Mouse (Mus musculus) testis, postnatal 14 days (tissue): ENCODE data around the gene Ubn2.
A peak's percentile ranks its signal among the peaks of the same experiment; 100 is the strongest.
"Not testable (repeated sequence)": the region's sequence is repeated elsewhere in the genome, so short reads cannot be mapped to it uniquely, and the experiment has no call there.

Experiments used
- DNase-seq: peaks from one replicate; pipeline ENCODE4 v3.0.0; 2021; ENCODE audit warnings: low spot score

Ubn2 gene

GRCm38 (mm10) chr6:38433261-38434033 lies at the start of gene Ubn2:
Gene Ubn2 (plus strand): TSS chr6:38433950.
- peak; percentile 98 for DNase-seq

DNA sequence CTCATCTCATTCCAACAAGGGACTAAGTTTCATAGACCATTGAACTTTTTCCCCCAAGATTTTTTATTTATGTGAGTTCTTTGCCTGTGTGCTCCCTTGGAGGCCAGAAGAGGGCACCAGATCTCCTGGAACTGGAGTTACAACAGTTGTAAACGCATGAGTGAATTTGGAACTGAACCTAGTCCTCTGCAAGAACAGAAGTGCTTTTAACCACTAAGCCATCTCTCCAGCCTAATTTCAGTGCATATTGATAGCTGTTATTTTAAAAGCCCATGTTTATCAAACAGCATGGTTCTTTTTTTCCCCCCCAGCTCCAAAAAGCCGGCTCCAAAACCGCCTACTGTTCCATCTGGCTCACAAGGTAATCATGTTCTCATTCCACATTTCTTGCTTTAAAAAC lies 44.1 kb upstream of the Ubn2 start:
- DNase-seq = no peak

- DNase-seq = peak; percentile 38
Measured at GRCm38 (mm10) chr6:38432457-38432856, 1.3 kb upstream of the Ubn2 start.

DNA sequence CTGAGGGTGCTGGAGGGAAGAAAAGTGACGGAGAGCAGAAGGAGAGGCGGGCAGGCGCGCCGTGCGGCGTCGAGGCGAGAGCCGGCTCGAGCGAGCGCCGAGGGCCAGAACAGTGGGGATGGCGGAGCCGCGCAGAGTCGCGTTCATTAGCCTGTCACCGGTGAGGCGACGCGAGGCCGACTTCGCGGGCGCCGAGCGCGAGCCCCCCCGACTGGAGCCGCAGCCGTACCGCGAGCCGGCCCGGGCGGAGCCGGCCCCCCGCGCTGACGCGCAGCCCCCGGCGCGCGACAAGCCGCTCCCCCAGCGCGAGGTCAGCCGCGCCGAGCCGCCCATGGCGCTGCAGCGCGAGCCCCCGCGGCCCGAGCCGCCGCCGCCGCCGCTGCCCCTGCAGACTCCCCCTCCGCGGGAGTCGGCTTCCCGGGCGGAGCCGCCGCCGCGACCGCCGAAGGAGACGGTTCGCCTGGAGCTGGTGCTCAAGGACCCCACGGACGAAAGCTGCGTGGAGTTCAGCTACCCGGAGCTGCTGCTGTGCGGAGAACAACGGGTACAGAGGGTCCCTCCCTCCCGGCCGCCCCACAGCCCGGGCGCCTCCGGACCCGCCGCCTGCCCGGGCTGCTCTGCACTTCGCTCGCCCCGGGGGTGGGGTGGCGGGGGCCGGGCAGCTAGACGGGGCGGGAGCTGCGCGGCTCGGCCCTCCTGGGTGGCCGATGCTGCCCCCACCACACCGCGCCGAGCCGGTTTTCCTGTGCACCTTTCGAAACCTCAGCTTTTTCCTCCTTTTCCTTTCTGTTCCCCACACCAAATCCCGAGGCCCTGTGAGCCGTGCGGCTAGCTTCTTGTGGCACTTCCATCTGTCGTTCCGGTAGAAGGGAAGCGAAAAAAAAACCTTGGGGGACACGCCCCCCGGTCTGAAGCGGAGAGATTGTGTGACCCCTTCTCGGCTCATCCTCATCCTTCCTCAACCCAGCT lies 589 bp downstream of the Ubn2 start:
- DNase-seq = peak; percentile 79

- no peak for DNase-seq
Measured at GRCm38 (mm10) chr6:38443842-38444241, 10.1 kb downstream of the Ubn2 start.

GRCm38 (mm10) chr6:38448295-38448694 lies 14.5 kb downstream of the Ubn2 start:
- DNase-seq = no peak

DNA sequence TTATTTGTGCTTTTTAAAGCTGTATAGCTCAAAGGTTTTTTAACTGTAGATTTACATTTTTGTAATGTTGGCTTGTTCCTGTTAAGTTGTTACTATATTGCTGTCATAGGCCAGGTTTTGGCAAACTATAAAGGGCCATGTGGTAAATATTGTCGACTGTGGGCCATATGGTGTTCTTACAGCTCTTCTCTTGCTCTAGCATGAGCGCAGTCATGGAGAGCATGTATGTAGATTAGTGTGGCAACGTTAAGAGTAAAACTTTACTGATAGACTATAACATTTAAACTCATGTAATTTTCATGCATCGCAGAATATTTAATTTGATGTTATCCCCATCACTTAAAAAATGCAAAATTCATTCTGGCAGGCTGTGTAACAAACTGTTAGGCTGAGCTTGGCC lies 19.3 kb downstream of the Ubn2 start:
- no peak for DNase-seq

GRCm38 (mm10) chr6:38456425-38456824 lies 22.7 kb downstream of the Ubn2 start:
- DNase-seq = not testable (repeated sequence)

DNA sequence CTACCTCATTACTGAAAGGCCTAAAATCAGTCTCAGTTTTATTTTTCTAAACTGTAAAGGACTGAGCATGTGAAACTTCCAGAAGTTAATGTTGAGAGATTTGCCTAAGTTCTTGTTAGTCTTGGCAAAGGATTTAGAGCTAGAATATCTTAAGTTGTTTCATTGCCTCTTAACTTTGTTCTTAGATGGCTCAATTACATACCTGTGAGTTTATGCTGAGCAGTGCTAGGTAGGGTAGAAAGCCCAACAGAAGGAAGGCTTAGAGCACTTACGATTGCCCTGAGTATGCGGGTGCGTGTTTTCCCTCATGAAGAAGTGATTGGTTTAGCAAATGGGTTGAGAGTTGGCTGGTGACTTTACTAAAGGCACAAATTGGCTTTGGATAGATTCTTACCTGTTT lies 24.3 kb downstream of the Ubn2 start:
- DNase-seq = no peak

DNA sequence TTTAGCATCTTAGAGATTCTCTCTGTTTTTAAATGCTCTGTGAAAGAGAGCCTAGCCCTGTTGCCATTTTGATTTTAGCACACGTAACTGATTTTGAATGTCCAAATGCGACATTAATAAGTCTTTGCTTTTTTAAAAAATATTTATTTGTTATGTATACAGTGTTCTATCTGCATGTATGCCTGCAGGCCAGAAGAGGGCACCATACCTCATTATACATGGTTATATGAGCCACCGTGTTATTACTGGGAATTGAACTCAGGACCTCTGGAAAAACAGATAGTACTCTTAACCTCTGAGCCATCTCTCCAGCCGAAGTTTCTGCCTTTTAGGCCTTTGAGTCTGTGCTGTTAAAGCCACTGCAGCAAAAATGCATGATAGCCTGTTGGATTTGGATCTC lies 35.8 kb downstream of the Ubn2 start:
- DNase-seq = no peak

DNA sequence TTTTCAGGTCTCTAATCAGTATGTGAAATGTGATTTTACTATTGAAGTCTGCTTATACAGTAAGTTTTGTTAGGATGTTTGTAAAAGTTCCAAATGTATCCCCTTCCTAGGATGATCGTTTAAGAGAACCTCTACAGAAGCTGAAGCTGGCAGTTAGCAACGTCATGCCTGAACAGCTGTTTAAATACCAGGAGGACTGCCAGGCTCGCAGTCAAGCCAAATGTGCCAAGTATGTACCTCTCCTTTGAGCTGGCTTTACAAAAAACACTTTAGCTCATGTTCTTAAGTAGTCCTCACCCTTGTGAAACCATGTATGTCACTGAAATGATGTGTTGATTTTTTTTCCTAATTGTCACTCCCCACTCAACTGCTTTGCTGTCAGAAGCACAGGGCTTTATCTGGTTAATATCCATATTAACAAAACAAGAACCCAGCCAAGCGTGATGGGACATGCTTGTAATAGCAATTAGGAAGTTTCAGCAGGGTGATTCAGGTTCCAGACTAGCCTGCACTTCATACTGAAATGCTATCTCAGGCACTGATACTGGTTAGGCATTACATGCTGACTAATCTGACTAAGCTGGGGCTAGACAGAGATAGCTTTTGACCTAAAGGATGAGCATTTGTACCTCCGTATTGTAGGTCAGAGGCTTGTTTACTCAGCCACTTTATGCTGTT lies 48.1 kb downstream of the Ubn2 start:
- DNase-seq = no peak

DNA sequence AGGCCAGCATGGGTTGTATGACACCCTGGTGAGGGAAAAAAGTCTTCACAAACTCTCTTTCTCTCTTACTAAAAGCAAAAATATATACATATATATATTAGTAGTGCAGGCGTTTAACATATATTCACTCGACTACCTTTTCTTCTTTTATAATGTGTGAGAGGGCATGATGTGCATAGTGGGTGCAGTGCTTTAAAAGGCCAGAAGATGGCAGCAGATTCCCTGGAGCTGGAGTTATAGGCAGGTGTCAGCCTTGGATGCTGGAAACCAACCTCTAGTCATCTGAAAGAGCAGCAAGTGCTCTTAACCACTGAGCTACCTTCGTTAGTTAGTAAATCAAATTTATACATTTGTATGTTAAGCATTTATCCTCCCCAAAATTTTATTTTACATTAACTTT lies 58.8 kb downstream of the Ubn2 start:
- DNase-seq = no peak

DNA sequence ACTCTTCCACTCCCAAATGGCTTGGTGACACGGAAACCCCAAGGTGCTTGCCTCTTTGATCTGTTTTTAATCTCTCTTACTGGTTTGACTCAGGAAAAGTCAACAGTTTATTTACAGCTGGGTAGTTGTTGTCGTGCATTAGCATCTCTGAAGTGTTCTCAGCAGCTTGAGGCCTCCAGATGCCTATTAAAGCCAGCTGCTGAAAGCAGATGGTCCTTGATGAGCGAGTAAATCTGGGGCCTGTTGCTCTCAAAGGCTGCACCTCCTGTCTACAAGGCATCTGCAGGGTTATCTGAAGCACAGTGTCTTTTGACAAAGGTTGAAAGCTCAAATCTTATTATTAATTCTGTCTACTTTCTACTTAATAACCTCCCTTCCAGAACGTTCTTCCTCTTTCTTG lies 61.9 kb downstream of the Ubn2 start:
- no peak for DNase-seq

DNA sequence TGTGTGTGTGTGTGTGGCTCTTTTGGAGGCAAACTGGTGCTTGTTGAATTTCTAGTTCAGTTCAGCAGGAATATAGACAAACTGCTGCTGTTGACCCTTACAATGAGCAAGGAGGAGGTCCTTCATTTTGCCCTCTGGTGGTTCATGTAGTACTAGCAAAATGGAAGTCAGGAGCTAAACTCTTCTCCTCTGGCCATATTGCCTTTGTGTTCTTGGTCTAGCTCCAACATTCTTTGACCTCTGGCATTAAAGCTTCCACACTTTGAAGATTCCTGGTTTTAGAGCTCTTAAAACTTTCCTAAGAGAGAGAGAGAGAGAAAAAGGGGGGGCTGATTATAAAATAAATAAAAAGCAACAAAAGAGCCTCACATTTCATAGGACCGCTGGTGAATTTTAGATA lies 78.3 kb downstream of the Ubn2 start:
- no peak for DNase-seq

DNA sequence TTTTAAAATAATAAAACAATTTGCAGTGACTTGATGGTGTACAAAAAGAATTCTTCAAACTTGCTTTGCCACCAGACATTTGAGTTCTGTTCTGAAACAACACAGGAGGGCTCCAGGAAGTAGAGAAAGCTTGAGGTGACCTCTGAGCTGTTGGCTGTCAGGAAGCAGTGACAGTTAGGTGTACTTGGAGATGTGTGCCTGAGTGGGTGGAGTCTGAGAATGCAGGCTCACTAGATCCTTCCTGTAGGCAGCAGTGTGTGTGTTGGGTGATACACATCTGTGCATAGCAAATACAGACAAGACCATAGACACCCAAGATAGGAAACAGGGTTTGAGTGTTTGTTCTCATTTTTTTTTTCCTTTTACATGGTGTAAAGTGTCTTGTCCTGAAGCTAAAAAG lies 79.1 kb downstream of the Ubn2 start:
- DNase-seq = no peak

- DNase-seq = no peak
Measured at GRCm38 (mm10) chr6:38515201-38515600, 81.5 kb downstream of the Ubn2 start.

- no peak for DNase-seq
Measured at GRCm38 (mm10) chr6:38523851-38524250, 90.1 kb downstream of the Ubn2 start.

DNA sequence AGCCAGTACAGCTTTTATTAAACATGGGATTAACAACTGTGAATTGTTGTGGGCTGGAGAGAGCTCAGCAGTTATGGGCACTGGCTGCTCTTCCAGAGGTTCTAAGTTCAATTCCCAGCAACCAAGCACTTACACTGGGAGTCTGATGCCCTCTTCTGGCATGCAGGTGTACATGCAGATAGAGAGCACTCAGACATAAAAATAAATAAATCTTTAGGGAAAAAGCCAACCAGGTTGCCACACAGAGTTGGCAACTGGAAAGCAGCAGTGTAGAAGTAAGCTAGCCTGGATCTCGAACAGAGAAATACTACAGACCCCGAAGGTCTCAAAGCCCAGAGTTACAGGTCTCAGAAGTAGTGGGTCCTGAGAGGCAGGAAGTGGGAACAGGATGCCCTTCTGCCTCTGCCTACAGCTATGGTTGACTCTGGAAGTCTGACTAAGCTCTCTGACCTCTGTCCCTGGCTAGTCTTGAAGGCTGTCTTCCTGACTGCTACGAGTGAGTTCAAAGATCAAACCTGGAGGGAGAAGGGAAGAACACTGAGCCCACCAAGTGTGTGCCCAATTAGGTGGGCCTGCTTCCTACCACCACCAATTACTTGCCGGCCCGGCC lies 97.6 kb downstream of the Ubn2 start:
- no peak for DNase-seq

GRCm38 (mm10) chr6:38532500-38533420 lies 99.0 kb downstream of the Ubn2 start:
- peak; percentile 52 for DNase-seq

GRCm38 (mm10) chr6:38533428-38534405 lies 100.0 kb downstream of the Ubn2 start, which contains the start of gene Fmc1:
Gene Fmc1 (plus strand): TSS chr6:38533502.
- peak; percentile 96 for DNase-seq
